Mouse (Mus musculus): ENCODE measurements around the gene Rhebl1. TPM values are rescaled to one million over a fixed set of nuclear protein-coding genes. Genes with fewer than 3 reads are reported as not detected.

Rhebl1 gene
- polyA plus RNA-seq, 1 experiment from 2014 or later = 6.5 TPM

DNA sequence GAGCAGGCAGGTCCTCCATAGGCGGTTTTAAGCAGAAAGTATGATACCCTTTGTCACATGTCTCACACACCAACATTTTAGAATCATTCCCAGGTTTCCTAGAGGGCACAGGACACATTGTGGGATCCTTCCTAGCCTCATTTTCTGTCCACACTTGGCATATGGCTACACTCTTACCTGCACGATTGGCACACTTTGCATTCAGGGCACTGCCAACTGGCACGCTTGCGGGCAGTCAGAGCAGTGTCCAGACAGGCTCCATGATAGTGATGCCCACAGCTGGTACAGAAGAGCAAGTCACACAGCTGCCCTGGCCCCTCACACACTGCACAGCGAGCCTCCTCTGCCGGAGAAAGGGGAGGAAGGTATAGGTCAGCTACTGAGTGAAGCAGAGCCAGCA is 29.4 kb downstream of the Rhebl1 start:
- WGBS (ENCODE audit: insufficient replicate concordance) = 94% methylated on average over 6 of the region's 6 CpGs
- Histone ChIP-seq H3K9me3 (replicated peaks; ENCODE audit: control insufficient read depth, low read length) (no peaks in the 10 kb centered on the region), H3K4me3 (ENCODE audit: low read depth, low read length) (no peak overlapping the region), H3K27ac (ENCODE audit: low read depth, low read length) (no peak overlapping the region), H3K4me1 (ENCODE audit: control insufficient read depth, insufficient read depth, low read length) (peaks cover 30% of the 10 kb centered on the region), H3K36me3 (ENCODE audit: control insufficient read depth, insufficient read depth, low read length) (peaks cover 62% of the 10 kb centered on the region), H3K9ac (ENCODE audit: low read depth, low read length) (no peak overlapping the region), H3K4me2 (no peak overlapping the region), H3K27me3 (ENCODE audit: control insufficient read depth, insufficient read depth, low read length) (no peaks in the 10 kb centered on the region)
- no peak for ATAC-seq (replicated peaks; ENCODE audit: insufficient number of reproducible peaks, low FRiP score, low TSS enrichment)

DNA sequence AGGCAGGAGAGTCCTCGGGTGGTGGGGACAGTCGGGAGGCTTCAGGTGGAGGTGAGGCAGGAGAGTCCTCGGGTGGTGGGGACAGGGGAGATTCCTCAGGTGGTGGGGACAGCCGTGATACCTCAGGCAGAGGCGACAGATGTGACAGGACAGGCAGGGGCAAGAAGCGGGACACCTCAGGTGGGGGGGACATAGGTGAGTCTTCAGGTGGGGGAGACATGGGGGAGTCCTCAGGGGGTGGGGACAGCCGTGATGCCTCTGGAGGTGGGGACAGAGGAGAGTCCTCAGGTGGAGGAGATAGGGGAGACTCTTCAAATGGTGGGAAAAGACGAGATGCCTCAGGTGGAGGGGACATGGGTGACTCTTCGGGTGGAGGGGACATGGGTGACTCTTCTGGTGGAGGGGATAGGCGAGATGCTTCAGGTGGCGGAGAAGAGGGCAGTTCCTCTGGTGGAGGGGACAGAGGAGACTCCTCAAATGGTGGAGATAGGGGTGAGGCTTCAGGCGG is 30.8 kb downstream of the Rhebl1 start:
- Histone ChIP-seq H3K27me3 (ENCODE audit: control insufficient read depth, insufficient read depth, low read length) (no peaks in the 10 kb centered on the region), H3K4me3 (ENCODE audit: low read depth, low read length) (no peak overlapping the region), H3K9me3 (replicated peaks; ENCODE audit: control insufficient read depth, low read length) (no peaks in the 10 kb centered on the region), H3K9ac (ENCODE audit: low read depth, low read length) (no peak overlapping the region), H3K27ac (ENCODE audit: low read depth, low read length) (no peak overlapping the region), H3K36me3 (ENCODE audit: control insufficient read depth, insufficient read depth, low read length) (peaks cover 66% of the 10 kb centered on the region), H3K4me2 (no peak overlapping the region), H3K4me1 (ENCODE audit: control insufficient read depth, insufficient read depth, low read length) (peaks cover 16% of the 10 kb centered on the region)
- no peak for ATAC-seq (replicated peaks; ENCODE audit: insufficient number of reproducible peaks, low FRiP score, low TSS enrichment)
- 85% methylated on average over 12 of the region's 12 CpGs for WGBS (ENCODE audit: insufficient replicate concordance)

DNA sequence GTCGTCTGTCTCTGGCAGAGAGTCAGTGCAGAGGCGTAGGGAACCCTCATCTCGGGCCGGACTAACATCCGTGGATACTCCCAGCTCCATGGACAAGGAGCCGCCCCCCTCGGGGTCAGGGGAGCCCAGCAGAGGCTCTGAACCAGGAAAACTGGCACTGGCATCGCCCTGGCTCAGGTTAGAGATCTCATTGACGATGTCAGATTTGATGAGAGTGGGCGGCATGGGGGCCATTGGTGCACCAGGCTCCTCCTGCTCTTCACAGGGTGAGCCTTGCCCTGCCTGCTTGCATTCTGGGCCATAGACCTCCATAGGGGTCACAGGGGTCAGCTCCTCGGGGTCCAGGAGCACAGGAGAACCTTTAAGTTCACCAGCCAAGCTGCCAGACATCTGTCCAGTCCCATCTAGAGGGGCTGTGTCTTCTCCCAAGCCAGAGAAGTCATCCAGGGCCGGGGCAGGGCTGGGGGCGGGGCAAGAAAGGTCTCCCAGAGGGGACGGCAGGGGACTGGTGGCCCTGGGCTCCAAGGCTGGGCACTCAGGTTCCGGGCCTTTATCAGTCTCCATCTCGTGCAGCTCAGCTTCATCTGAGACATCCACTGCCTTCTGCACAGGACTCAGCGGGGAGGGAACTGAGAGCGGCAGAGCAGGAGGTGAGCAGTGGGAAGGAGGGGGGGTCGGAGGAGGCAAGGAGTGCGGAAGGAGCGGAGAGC is 32.5 kb downstream of the Rhebl1 start:
- Histone ChIP-seq H3K4me1 (ENCODE audit: control insufficient read depth, insufficient read depth, low read length) (peaks cover under 1% of the 10 kb centered on the region; the same call in 1 of the 2 replicates), H3K4me3 (ENCODE audit: low read depth, low read length) (no peak overlapping the region), H3K9ac (ENCODE audit: low read depth, low read length) (no peak overlapping the region), H3K27me3 (ENCODE audit: control insufficient read depth, insufficient read depth, low read length) (no peaks in the 10 kb centered on the region), H3K27ac (ENCODE audit: low read depth, low read length) (no peak overlapping the region), H3K36me3 (ENCODE audit: control insufficient read depth, insufficient read depth, low read length) (peaks cover 76% of the 10 kb centered on the region), H3K4me2 (no peak overlapping the region), H3K9me3 (replicated peaks; ENCODE audit: control insufficient read depth, low read length) (no peaks in the 10 kb centered on the region)
- 90% methylated on average over 21 of the region's 21 CpGs for WGBS (ENCODE audit: insufficient replicate concordance)
- no peak for ATAC-seq (replicated peaks; ENCODE audit: insufficient number of reproducible peaks, low FRiP score, low TSS enrichment)

DNA sequence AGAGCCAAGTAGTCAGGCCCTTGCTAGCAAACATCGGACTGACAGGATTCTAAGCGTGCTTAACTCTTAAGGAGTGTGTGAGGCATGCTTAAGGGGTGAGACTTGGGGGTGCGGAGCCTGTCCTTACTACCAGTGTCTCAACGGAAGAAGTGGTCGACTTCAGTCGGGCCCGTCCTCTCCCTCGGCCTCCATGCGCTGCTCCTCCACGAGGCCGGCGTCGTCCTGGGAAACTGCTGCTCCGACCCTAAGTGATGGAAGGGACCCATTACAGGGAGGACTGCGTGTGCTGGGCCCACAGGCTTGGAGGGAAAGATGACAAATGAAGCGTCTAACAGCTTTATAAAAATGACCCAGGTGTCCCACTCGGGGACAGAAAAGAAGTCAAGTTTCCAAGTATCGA is 33.4 kb downstream of the Rhebl1 start:
- H3K4me1 ChIP-seq (ENCODE audit: control insufficient read depth, insufficient read depth, low read length) = no peaks in the 10 kb centered on the region
- no peaks in the 10 kb centered on the region for H3K9me3 ChIP-seq (replicated peaks; ENCODE audit: control insufficient read depth, low read length)
- ATAC-seq (replicated peaks; ENCODE audit: insufficient number of reproducible peaks, low FRiP score, low TSS enrichment) = no peak
- no peak overlapping the region for H3K4me3 ChIP-seq (ENCODE audit: low read depth, low read length)
- H3K27ac ChIP-seq (ENCODE audit: low read depth, low read length) = no peak overlapping the region
- H3K27me3 ChIP-seq (ENCODE audit: control insufficient read depth, insufficient read depth, low read length) = no peaks in the 10 kb centered on the region
- WGBS (ENCODE audit: insufficient replicate concordance) = 92% methylated on average over 18 of the region's 18 CpGs
- no peak overlapping the region for H3K4me2 ChIP-seq
- H3K9ac ChIP-seq (ENCODE audit: low read depth, low read length) = no peak overlapping the region
- peaks cover 79% of the 10 kb centered on the region for H3K36me3 ChIP-seq (ENCODE audit: control insufficient read depth, insufficient read depth, low read length)

DNA sequence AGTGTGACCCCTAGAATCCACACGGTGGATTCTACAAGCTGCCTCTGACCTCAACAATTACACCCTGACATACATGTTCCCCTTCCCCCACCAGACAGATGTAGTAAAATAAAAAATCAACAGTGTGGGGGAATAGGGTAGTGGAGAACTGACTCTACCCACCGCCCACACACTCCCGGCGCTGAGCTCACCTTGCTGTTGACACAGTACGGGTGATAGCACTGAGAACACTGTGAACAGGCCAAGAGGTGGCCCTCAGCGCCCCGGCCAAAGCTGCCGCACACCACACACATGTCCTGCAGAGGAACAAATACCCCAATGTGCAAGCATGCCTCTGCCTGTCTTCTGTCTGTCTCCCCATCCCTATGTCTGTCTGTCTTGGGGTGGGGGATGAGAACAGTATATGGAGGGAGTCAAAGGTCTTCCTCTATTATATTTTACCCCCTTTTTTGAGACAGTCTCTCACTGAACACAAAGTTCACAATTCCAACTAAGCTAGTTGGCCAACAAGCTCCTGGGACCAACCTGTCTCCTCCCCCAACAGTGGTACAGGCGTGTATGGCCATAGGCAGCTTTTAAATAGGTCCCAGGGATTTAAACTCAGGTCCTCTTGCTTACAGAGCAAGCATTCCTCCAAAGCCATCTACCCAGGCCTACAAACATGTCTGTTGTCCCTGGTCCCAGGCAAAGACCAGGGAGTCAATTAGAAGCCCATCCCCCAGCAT is 34.9 kb downstream of the Rhebl1 start:
- peaks cover 79% of the 10 kb centered on the region for H3K36me3 ChIP-seq (ENCODE audit: control insufficient read depth, insufficient read depth, low read length)
- ATAC-seq (replicated peaks; ENCODE audit: insufficient number of reproducible peaks, low FRiP score, low TSS enrichment) = no peak

DNA sequence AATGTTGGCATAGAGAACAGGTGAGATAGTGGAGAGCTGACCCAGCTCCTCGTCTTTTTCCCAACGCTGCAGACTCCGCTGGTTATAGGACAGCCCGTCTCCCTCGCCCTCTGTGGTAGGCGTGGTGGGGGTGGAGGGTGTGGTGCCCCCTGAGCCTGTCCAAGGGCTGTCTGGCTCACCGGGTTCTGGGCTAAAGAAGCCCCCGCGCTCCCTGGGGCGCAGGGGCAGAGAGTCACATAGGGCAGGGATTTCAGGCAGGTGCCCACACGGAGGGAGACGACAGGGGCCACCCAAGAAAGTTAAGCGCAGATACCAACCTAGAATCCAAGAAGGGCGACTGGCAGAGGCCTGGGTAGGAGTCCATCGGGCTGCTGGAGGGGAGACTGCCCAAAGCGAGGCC is 40.1 kb downstream of the Rhebl1 start:
- Histone ChIP-seq H3K9ac (ENCODE audit: low read depth, low read length) (no peak overlapping the region), H3K27ac (ENCODE audit: low read depth, low read length) (no peak overlapping the region), H3K27me3 (ENCODE audit: control insufficient read depth, insufficient read depth, low read length) (no peaks in the 10 kb centered on the region), H3K4me1 (ENCODE audit: control insufficient read depth, insufficient read depth, low read length) (no peaks in the 10 kb centered on the region), H3K4me2 (no peak overlapping the region), H3K9me3 (replicated peaks; ENCODE audit: control insufficient read depth, low read length) (no peaks in the 10 kb centered on the region), H3K36me3 (ENCODE audit: control insufficient read depth, insufficient read depth, low read length) (peaks cover 81% of the 10 kb centered on the region), H3K4me3 (ENCODE audit: low read depth, low read length) (no peak overlapping the region)
- no peak for ATAC-seq (replicated peaks; ENCODE audit: insufficient number of reproducible peaks, low FRiP score, low TSS enrichment)
- WGBS (ENCODE audit: insufficient replicate concordance) = 95% methylated on average over 16 of the region's 16 CpGs

More for the DNA sequence above, 34.9 kb downstream of the Rhebl1 start:
- Histone ChIP-seq H3K9ac (ENCODE audit: low read depth, low read length) (no peak overlapping the region), H3K9me3 (replicated peaks; ENCODE audit: control insufficient read depth, low read length) (no peaks in the 10 kb centered on the region), H3K4me3 (ENCODE audit: low read depth, low read length) (no peak overlapping the region), H3K4me2 (no peak overlapping the region), H3K27ac (ENCODE audit: low read depth, low read length) (no peak overlapping the region), H3K4me1 (ENCODE audit: control insufficient read depth, insufficient read depth, low read length) (no peaks in the 10 kb centered on the region), H3K27me3 (ENCODE audit: control insufficient read depth, insufficient read depth, low read length) (no peaks in the 10 kb centered on the region)
- WGBS (ENCODE audit: insufficient replicate concordance) = 84% methylated on average over 9 of the region's 9 CpGs

DNA sequence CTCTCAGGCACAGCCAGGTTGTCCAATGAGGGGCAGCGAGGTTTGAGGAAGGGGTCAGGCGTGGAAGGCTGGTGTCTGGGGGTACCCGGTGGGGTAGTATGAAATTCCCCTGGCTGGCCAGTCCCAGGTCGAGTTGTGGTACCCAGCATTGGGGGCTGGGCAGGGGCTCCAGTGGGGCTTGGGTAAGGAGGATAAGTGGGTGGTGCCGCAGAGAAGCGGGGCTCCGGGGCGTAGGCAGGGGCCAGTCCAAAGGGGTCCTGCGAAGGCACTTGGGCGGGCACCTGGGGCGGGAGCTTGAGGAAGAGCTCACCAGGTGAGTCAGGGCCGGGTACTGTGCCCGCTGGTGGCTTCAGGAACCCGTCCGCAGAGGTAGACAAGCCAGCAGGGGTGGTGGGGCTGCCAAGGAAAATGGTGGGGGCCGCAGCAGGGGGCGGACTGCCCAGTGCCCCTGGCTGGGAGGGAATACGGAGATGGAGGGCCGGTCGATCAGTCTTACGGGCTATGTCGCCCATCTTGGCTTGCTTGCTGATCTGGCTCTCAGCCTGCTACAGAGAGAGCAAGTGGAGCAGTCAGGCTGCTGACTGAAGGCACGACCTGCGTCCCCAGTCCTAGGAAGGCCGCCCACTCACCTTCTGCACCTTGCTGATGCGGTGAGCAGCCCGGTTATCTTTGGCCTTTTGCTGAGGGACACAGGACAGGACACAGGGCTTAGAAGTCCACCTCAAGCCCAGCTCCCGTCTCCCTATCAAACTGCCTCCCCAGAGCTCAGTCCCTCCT is 41.0 kb downstream of the Rhebl1 start:
- Histone ChIP-seq H3K4me1 (ENCODE audit: control insufficient read depth, insufficient read depth, low read length) (no peaks in the 10 kb centered on the region), H3K9me3 (replicated peaks; ENCODE audit: control insufficient read depth, low read length) (no peaks in the 10 kb centered on the region), H3K4me2 (no peak overlapping the region), H3K36me3 (ENCODE audit: control insufficient read depth, insufficient read depth, low read length) (peaks cover 85% of the 10 kb centered on the region), H3K9ac (ENCODE audit: low read depth, low read length) (no peak overlapping the region), H3K27me3 (ENCODE audit: control insufficient read depth, insufficient read depth, low read length) (no peaks in the 10 kb centered on the region), H3K27ac (ENCODE audit: low read depth, low read length) (no peak overlapping the region), H3K4me3 (ENCODE audit: low read depth, low read length) (no peak overlapping the region)
- no peak for ATAC-seq (replicated peaks; ENCODE audit: insufficient number of reproducible peaks, low FRiP score, low TSS enrichment)
- 92% methylated on average over 28 of the region's 28 CpGs for WGBS (ENCODE audit: insufficient replicate concordance)

DNA sequence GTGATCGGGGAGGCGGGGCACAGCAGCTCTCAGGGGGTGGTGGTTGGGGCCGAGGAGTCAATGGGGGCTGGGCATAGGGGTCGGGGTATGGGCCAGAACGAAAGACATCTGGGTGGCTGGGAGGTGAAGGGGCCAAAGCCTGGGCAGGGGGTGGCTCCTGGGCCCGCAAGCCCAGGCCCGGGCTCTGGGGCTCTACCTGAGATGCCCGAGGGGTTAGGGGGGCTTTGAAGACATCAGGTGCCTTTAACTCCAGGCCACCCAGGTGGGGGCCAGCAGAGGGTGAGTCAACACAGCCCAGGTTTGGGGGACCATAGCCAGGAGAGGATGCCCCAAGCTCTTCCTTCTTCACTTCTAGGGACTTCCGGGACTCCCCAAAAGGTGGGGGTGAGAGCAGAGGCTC is 41.6 kb downstream of the Rhebl1 start:
- Histone ChIP-seq H3K4me1 (ENCODE audit: control insufficient read depth, insufficient read depth, low read length) (no peaks in the 10 kb centered on the region), H3K36me3 (ENCODE audit: control insufficient read depth, insufficient read depth, low read length) (peaks cover 86% of the 10 kb centered on the region), H3K4me3 (ENCODE audit: low read depth, low read length) (no peak overlapping the region), H3K9ac (ENCODE audit: low read depth, low read length) (no peak overlapping the region), H3K9me3 (replicated peaks; ENCODE audit: control insufficient read depth, low read length) (no peaks in the 10 kb centered on the region), H3K27ac (ENCODE audit: low read depth, low read length) (no peak overlapping the region), H3K4me2 (no peak overlapping the region), H3K27me3 (ENCODE audit: control insufficient read depth, insufficient read depth, low read length) (no peaks in the 10 kb centered on the region)
- WGBS (ENCODE audit: insufficient replicate concordance) = 91% methylated on average over 9 of the region's 9 CpGs
- ATAC-seq (replicated peaks; ENCODE audit: insufficient number of reproducible peaks, low FRiP score, low TSS enrichment) = 0 out of 2 replicates have a peak, but pooled peaks have one; percentile 9

Measured in heart, embryonic 11.5 days (tissue).